Mouse (Mus musculus) lung, embryonic 14.5 days (tissue): ENCODE measurements around the gene Dnajc6. TPM values are rescaled to one million over a fixed set of nuclear protein-coding genes. Genes with fewer than 3 reads are reported as not detected.

Source experiments
- ATAC-seq: fragments of 200-750 bp; cut with Nextera tagmentation; 2 replicates; pipeline ENCODE4 v1.8.0; 2017; ENCODE audit warnings: mild to moderate bottlenecking, moderate TSS enrichment, moderate library complexity; ENCODE audit not compliant: insufficient read depth
- DNase-seq: peaks from one replicate; pipeline ENCODE4 v3.0.0-alpha.2; 2015
- H3K27ac ChIP-seq: fragments of 300-500 bp; sonication (generic); 2 replicates; pipeline ENCODE4 v1.5.1; 2014; ENCODE audit warnings: low read depth, mild to moderate bottlenecking, moderate library complexity
- H3K27me3 ChIP-seq: fragments of 300-500 bp; sonication (generic); 2 replicates; pipeline ENCODE4 v1.6.1; 2014; ENCODE audit warnings: low read length, control low read depth; ENCODE audit not compliant: insufficient read depth
- H3K36me3 ChIP-seq: fragments of 300-500 bp; sonication (generic); 2 replicates; pipeline ENCODE4 v1.6.1; 2014; ENCODE audit warnings: control low read depth; ENCODE audit not compliant: insufficient read depth
- H3K4me1 ChIP-seq: fragments of 300-500 bp; sonication (generic); 2 replicates; pipeline ENCODE4 v1.6.1; 2014; ENCODE audit warnings: antibody characterized with exemption, control low read depth; ENCODE audit not compliant: insufficient read depth
- H3K4me2 ChIP-seq: fragments of 300-500 bp; sonication (generic); 2 replicates; pipeline ENCODE4 v1.6.1; 2014; ENCODE audit warnings: mild to moderate bottlenecking
- H3K4me3 ChIP-seq: fragments of 300-500 bp; sonication (generic); 2 replicates; pipeline ENCODE4 v1.5.1; 2014; ENCODE audit warnings: low read depth, low read length
- H3K9ac ChIP-seq: fragments of 300-500 bp; sonication (generic); 2 replicates; pipeline ENCODE4 v1.6.1; 2014
- H3K9me3 ChIP-seq: fragments of 300-500 bp; sonication (generic); 2 replicates; pipeline ENCODE4 v1.6.1; 2016; ENCODE audit warnings: low read depth, low read length, control low read depth
- CTCF ChIP-seq: IDR thresholded peaks from 2 replicates; pipeline ENCODE4 v1.5.1; 2016; ENCODE audit warnings: antibody characterized with exemption, low read depth
- WGBS: fragments of 180-500 bp; shearing (Covaris S2); extraction: QIAGEN DNeasy Blood & Tissue Kit; methylation state at CpG from one replicate; pipeline ENCODE4 v1.1.7; 2014; 5-methylcytosine and 5-hydroxymethylcytosine counted together
- polyA plus RNA-seq: library from polyadenylated mRNA; unstranded; fragments of >200 nt; fragmentation: Nextera tagmentation; extraction: Ambion mirVana; gene quantifications from 2 replicates; pipeline ENCODE4 v1.2.1, GENCODE M21; 2014

Dnajc6 gene
- polyA plus RNA-seq, 1 experiment from 2014 or later: 0.11 TPM

DNA sequence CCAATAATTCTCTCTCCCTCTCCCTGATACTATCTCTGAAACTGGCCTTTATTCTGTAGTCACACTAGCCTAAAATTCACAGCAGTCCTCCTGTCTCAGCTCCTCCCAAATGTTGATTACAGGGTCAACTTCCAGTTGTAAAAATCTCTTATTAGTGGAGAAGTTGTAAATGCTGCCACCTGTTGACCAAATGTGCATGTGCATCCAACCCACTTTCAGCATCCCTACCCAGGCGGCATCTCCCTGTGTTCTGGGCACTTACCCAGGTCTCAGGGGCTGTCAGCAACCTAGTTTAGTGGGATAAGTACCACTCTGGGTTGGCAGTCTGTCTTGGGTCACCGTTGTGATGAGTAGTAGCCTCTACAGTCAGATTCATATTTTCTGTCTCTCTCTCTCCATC, 38.1 kb upstream of the Dnajc6 start:
- Histone ChIP-seq H3K9ac (no peak overlapping the region), H3K27ac (no peak overlapping the region), H3K4me3 (no peak overlapping the region), H3K4me1 (no peaks in the 10 kb centered on the region), H3K9me3 (no peaks in the 10 kb centered on the region), H3K36me3 (no peaks in the 10 kb centered on the region), H3K27me3 (no peaks in the 10 kb centered on the region), H3K4me2 (no peak overlapping the region)
- DNase-seq (peak; percentile 83), ATAC-seq (no peak)
- TF ChIP-seq CTCF: peak; percentile 75
- WGBS: 44% methylated on average over 2 of the region's 2 CpGs

DNA sequence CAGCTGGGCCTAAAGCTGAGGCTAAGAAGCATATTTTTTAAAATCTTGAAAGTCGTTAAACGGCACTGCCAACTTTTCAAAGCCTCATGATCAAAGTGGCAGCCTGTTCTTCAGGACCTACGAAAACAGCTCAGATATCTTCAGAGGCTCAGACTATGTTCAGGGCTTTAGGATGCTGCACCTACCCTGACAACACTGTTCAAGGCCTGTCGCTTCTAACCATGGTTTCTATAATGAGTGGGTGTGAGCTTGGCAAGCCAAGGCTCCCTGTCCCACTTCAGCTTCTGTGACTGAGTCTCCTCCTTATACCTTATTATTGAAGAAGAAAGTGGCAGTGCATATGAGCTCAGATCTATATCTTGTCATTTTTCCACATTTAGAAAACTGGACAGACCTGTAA, 37.1 kb upstream of the Dnajc6 start:
- H3K4me2 ChIP-seq: no peak overlapping the region
- no peaks in the 10 kb centered on the region for H3K4me1 ChIP-seq
- no peak overlapping the region for H3K9ac ChIP-seq
- no peak overlapping the region for H3K27ac ChIP-seq
- no peaks in the 10 kb centered on the region for H3K27me3 ChIP-seq
- H3K36me3 ChIP-seq: no peaks in the 10 kb centered on the region
- no peak overlapping the region for H3K4me3 ChIP-seq
- no peak for TF ChIP-seq CTCF
- no peak for DNase-seq
- no peaks in the 10 kb centered on the region for H3K9me3 ChIP-seq
- WGBS: 82% methylated on average over 4 of the region's 4 CpGs
- ATAC-seq: no peak

DNA sequence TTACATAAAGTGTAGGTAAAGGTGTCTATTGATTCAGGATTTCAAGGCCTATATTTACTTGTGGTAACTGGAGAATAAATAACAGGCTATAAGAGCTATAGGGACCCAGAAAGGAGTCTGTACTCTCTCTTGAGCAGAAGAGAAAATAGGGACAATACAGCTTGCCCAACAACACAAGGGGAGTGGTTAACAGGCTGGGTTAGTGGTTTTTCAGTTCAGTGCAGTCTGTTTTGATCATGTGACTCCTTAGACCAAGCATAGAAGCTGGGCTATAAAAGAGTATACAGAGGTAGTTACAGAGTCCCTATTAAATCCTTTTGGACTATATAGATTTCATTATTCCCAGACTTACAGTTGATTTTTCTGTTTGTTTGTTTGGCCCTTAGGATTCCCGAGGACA, 36.3 kb upstream of the Dnajc6 start:
- no peak for TF ChIP-seq CTCF
- H3K27me3 ChIP-seq: no peaks in the 10 kb centered on the region
- no peak for DNase-seq
- H3K36me3 ChIP-seq: no peaks in the 10 kb centered on the region
- no peak overlapping the region for H3K4me3 ChIP-seq
- no peak overlapping the region for H3K4me2 ChIP-seq
- 81% methylated on average over 1 of the region's 1 CpGs for WGBS
- no peak overlapping the region for H3K9ac ChIP-seq
- H3K27ac ChIP-seq: no peak overlapping the region
- no peak for ATAC-seq
- no peaks in the 10 kb centered on the region for H3K9me3 ChIP-seq
- no peaks in the 10 kb centered on the region for H3K4me1 ChIP-seq

DNA sequence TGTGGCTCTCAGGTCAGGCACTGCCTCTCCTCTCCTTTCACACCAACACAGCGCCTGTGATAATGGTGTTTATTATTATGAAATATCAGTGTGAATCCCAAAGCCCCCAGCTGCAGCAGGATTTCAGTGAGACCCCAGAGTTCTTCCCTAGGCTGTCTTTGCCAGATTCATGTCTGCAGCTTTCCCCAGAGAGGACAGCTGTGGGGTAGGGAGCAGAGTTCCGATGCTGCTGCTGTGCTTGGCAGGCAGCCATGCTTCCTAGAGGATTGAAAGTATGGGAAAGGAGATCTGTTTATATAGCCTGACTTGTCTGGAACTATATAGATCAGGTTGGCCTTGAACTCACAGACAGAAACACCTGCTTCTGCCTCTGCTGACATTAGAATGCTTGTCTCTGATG, 34.4 kb upstream of the Dnajc6 start:
- no peak overlapping the region for H3K4me2 ChIP-seq
- no peaks in the 10 kb centered on the region for H3K36me3 ChIP-seq
- peak; percentile 65 for DNase-seq
- no peaks in the 10 kb centered on the region for H3K9me3 ChIP-seq
- WGBS: 53% methylated on average over 2 of the region's 2 CpGs
- H3K4me3 ChIP-seq: no peak overlapping the region
- H3K27me3 ChIP-seq: no peaks in the 10 kb centered on the region
- H3K9ac ChIP-seq: no peak overlapping the region
- H3K4me1 ChIP-seq: no peaks in the 10 kb centered on the region
- no peak for TF ChIP-seq CTCF
- ATAC-seq: no peak
- no peak overlapping the region for H3K27ac ChIP-seq

DNA sequence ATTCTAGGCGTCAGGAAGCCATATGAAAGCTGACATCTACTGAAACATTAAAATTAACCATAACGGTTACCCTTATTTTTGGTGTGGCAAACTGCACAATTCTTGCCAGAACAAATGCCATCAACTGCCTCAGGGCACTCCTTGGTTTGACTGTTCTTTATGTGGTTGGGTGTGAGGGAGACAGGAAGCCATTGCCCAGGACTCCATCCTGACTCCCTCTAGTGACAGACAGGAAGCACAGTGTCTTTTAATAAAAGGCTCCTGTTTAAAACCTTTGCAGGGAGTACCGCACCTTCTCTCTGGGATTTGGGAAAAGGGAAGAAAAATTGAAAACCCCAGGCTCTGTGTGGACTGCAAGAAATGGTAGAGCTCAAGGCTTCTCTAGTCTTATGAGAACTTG, 30.2 kb upstream of the Dnajc6 start:
- DNase-seq: no peak
- no peaks in the 10 kb centered on the region for H3K9me3 ChIP-seq
- no peaks in the 10 kb centered on the region for H3K27me3 ChIP-seq
- no peak overlapping the region for H3K4me2 ChIP-seq
- TF ChIP-seq CTCF: peak; percentile 14; the same call in 1 of the 2 replicates
- no peak overlapping the region for H3K27ac ChIP-seq
- ATAC-seq: no peak
- H3K9ac ChIP-seq: no peak overlapping the region
- 80% methylated on average over 3 of the region's 3 CpGs for WGBS
- H3K4me3 ChIP-seq: no peak overlapping the region
- H3K36me3 ChIP-seq: no peaks in the 10 kb centered on the region
- no peaks in the 10 kb centered on the region for H3K4me1 ChIP-seq

DNA sequence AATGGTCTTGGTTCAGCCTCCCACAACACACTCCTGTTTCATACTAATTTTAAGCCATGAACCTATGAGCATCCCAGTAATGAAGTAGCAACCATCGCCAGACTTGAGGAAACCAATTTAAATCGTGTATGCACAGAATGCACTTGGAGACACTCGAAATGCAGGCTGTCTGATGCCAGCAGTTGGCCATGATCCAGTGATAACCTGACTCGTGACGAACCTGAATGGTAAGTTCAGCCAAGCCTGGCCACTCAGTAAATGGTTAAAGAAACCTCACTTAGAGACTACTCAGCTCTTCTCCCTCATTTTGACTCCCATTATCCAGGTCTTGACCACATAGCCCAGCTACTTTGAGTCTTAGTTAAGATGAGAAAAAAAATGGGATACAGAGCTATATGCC, 27.2 kb upstream of the Dnajc6 start:
- Histone ChIP-seq H3K9ac (no peak overlapping the region), H3K4me2 (no peak overlapping the region), H3K27ac (no peak overlapping the region), H3K4me1 (no peaks in the 10 kb centered on the region), H3K27me3 (no peaks in the 10 kb centered on the region), H3K4me3 (no peak overlapping the region), H3K9me3 (no peaks in the 10 kb centered on the region), H3K36me3 (no peaks in the 10 kb centered on the region)
- no peak for TF ChIP-seq CTCF
- 73% methylated on average over 5 of the region's 5 CpGs for WGBS
- DNase-seq (no peak), ATAC-seq (no peak)

DNA sequence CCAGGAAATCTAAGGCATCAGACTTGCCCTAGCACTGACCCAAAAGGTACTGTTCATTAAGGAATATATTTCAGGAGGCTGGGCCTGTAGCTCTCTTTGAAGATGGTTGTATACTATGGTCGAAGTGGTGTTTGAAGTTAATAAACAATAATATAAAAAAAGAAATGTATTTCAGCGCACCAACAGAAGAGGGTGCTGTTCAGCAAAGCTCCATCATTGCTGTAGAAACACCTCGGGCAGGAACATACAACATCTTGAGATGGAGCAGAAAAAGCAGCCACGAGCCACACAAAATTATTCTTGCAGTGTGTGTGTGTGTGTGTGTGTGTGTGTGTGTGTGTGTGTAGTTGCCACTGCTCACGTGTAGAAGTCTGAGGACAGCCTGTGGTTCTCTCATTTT, 25.9 kb upstream of the Dnajc6 start:
- no peaks in the 10 kb centered on the region for H3K27me3 ChIP-seq
- no peak overlapping the region for H3K9ac ChIP-seq
- no peak overlapping the region for H3K27ac ChIP-seq
- no peaks in the 10 kb centered on the region for H3K4me1 ChIP-seq
- DNase-seq (peak; percentile 32), ATAC-seq (no peak)
- H3K4me3 ChIP-seq: no peak overlapping the region
- WGBS: 50% methylated on average over 5 of the region's 5 CpGs
- no peaks in the 10 kb centered on the region for H3K36me3 ChIP-seq
- H3K9me3 ChIP-seq: no peaks in the 10 kb centered on the region
- no peak overlapping the region for H3K4me2 ChIP-seq
- TF ChIP-seq CTCF: peak; percentile 37

DNA sequence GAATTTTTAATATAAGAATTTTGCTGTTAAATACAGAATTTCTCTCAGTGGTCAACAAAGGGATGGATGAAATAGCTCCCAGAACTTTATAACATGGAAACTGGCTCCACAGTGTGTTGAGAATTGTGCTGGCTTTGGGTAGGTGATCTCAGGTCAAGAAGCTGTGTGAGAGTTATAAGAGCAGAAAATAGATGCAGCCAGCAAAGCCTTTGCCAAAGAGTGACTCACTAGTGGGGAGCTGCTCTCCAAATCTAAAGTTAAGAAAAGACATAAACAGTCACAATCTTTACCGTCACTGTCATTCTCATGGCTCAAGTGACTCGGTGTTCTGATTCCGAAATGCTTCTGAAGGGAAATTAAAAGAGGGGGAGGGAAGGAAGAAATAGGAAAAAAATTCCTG, 23.7 kb upstream of the Dnajc6 start:
- no peak for ATAC-seq
- H3K36me3 ChIP-seq: no peaks in the 10 kb centered on the region
- no peak overlapping the region for H3K9ac ChIP-seq
- no peak for DNase-seq
- no peaks in the 10 kb centered on the region for H3K4me1 ChIP-seq
- H3K9me3 ChIP-seq: no peaks in the 10 kb centered on the region
- H3K27me3 ChIP-seq: no peaks in the 10 kb centered on the region
- TF ChIP-seq CTCF: no peak
- no peak overlapping the region for H3K4me2 ChIP-seq
- H3K27ac ChIP-seq: no peak overlapping the region
- H3K4me3 ChIP-seq: no peak overlapping the region
- 79% methylated on average over 3 of the region's 3 CpGs for WGBS
